Mouse (Mus musculus): Measurements from ENCODE around the gene Ifnk.

DNA sequence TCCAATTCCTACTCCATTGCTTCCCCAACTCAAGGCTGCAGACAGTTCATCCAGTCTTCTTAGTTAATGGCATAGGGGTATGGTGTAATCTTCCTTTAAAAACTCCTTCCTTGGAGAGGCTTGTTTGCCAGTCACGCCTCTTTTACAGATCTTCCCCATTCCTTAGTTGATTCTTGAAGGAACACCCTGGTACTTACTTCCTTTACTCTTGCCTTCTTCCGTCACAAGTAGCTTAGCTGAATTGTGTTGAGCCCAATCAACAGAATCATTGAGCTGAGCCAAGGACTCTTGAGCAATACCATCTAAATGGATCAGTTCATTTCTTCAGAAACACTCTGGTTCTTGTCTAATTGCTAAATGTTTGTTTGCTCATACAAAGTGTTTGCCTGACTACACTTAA, 13.4 kb downstream of the Ifnk start:
- TF ChIP-seq CTCF (conservative IDR thresholded peaks at IDR 0.05; ENCODE audit: low read length) (no peak), POU5F1 (IDR thresholded peaks at IDR 0.05; ENCODE audit: borderline replicate concordance, low read length) (no peak)
